Mouse (Mus musculus): ENCODE results near the gene Myo1f.

- TF ChIP-seq POLR2A (IDR thresholded peaks at IDR 0.05; ENCODE audit: control insufficient read depth, low read depth, low read length) (no peak), CTCF (IDR thresholded peaks at IDR 0.05; ENCODE audit: control insufficient read depth, insufficient read depth, insufficient replicate concordance, low read depth, low read length) (no peak)
Observed at GRCm38 (mm10) chr17:33508386-33508785, 47.1 kb upstream of the Myo1f start.
